Mouse (Mus musculus): ENCODE results near the gene Gramd1b. TPM values are rescaled to one million over a fixed set of nuclear protein-coding genes. Genes with fewer than 3 reads are reported as not detected.
A peak's percentile ranks its signal among the peaks of the same experiment; 100 is the strongest.

Gramd1b gene
- polyA plus RNA-seq, 3 experiments from 2014 or later, result 69.8 to 81.5 (median 80.6) TPM

DNA sequence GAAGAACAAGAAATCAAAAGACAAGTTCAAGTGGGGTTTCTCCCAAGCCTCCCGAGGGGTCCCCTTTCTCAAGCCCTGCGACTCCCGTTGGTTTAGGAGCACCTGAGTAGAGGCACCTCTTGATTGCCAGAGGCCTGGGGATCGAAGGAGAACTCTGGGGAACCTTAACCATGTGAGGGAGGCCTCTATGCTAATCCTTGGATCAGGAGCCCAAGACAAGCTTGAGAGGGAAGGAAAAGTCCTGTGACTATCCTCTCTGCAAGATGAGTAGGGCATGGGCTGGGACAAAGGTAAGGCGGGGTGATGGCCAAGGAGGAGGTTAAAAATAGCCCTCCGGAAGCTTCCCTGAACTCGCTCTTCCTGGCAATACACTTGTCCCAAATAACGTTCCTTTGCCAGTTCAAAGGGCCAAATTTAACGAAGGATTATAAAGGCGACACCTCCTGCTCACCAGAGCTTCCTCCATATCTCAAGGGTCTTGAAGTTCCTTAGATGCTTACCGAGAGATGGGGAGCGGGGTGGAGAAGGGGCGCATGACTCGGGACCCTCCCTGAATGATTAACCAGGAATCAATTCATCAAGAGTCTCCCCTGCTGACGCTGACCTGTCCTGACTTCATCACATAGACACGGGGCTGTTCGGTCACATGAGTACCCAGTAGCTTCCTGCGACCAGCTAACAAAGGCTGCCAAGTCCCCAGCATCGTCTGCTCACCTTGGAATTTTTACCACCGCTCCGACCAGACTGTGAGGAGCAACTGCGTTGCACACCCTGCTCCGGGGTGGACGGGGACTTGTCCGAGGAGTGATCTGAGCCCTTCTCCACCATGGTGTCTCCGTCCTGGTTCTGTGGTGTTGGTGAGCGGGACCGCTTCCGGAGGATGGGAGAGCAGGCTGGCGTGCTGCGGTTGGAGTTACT lies 198.2 kb downstream of the Gramd1b start:
- ATAC-seq, result no peak

DNA sequence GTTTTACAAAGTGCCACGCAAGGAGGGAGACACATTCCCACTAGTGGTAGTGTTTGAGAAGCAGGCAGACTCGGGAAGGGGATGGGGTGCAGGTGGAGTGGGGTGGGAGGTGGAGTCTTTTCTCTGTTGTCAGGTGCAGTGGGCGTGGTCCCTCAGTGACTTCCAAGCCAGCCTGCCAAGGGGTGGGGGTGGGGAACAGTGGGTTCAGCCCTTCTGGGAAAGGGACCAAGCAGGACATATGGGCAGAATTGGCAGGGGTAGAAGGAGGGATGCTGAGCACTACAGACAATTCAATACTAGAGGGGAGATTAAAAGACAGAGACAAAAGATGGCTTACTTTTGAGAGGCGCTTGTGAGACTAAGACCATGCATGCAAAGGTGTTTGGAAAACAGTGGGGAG lies 198.9 kb downstream of the Gramd1b start:
- no peak for ATAC-seq

- no peak for ATAC-seq
Measured at GRCm38 (mm10) chr9:40331411-40332286, 199.5 kb downstream of the Gramd1b start.

GRCm38 (mm10) chr9:40330609-40331382 lies 200.4 kb downstream of the Gramd1b start:
- ATAC-seq, result peak; percentile 65

GRCm38 (mm10) chr9:40326260-40326915 lies 204.8 kb downstream of the Gramd1b start:
- ATAC-seq, result no peak

GRCm38 (mm10) chr9:40324826-40325225 lies 206.4 kb downstream of the Gramd1b start:
- no peak for ATAC-seq

DNA sequence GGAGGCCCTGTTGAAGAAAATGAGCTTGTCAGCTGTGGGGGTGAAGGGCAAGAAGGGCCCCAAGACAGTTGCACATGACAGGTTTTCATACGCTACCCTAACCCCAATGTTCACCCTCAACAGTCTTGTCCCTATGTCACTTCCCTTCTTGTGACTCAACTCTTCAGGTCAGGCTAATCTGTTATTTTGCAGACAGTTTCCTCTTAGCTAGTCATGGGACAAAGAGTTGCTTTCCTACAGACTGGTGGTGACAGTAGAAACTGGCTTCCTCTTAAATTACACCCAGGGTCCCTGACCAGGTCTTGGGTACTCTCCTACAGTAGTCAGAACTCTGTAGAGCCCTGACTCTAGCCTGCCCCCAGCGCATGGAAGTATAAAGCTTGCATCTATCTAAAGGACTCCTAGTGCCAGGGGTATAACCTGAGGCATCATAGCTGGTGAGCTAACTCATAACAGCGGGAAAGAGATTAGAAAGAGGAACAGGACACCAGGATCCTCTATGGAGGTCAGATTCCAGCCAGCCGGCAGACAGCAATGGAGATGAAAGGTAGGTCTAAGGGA lies 206.9 kb downstream of the Gramd1b start:
- ATAC-seq, result no peak

DNA sequence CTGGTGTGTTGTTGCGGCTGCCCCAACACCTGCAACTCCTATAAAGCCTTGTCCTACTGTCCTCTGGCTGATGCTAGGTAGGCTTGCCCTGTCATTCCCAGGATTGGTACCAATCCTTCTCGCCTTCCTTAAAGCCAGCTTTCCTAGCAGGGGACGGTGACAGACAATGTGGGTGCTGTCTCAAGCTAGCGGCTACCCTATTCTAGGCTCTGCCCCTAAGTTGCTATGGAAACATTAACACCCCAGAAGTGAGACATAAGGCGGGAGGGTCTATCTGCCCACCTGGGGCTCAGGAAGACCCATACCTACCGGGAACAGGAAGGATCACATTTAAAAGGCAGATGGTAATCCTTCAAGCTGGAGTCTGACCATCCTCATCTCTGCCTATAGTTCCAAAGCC lies 207.4 kb downstream of the Gramd1b start:
- ATAC-seq, result no peak

DNA sequence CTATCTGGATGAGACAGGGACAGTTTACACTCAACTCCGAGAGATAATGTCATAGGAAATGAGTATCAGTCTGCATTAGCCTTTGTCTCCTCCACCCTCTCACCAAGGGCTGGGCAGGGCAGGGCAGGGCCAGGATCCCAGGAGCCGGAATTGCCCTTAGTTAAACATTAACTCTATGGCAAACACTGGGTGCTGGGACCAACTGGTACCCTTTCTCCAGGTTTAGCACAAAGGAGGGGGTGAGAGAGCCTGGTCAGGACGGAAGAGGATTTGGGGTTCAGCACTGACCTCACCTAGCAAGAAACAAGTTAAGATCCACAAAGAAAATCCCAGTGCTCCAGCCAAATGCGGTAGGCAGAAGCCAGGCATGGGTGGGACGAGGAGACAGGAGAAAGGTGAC lies 208.0 kb downstream of the Gramd1b start:
- ATAC-seq, result no peak

DNA sequence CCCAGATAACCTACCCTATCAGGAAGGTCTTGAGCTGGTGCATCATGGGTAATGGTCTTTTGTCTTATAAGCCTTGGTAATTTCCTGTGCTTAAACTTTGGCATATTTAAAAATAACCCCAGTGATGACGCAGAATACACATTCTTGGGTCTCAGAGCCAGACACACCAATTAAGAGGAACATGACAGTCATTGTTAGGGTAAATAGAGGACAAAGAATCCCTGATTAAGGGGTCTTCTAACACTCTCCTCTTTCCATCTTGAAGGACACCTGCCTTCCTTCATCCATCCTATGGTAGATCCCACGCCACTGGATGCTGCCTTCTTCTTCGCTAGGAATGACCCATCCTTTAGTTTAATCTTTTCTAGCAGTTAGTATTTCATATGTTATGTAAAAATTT lies 208.8 kb downstream of the Gramd1b start:
- ATAC-seq, result no peak

DNA sequence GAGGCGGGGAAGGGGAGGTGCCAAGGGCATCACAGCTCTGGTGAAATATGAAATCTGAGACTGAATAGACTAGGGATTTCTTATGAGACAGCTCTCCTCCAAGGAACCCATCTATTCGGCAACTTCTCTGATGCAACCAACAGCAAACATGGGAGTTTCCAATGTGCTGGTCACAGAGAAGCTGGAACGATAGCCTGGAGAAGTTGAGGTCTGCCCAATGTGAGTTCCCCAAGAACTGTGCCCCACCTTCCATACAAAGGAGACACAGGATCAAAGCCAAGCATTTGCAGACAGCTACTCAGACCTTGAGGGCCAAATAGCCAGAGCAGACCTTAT lies 209.5 kb downstream of the Gramd1b start:
- no peak for ATAC-seq

- no peak for ATAC-seq
Measured at GRCm38 (mm10) chr9:40320879-40321667, 210.1 kb downstream of the Gramd1b start.

DNA sequence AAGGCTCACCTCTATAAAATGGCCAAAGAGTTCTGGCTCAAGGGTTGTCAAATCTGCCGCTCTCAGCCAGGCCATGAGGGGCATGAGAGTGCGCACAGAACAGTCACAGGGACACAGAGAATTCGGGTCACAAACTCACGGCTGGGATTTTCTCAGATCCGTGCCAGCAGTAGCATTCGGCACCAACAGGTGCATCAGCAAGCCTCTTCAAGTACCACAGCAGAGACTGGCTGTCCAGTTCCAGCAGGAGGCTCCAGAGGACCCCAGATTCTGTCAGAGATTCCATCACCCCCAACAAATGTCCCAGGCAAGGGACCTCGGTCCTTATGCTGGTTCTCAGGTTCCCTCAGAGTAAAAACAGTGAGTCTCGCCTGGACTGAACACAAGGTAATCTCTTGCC lies 210.8 kb downstream of the Gramd1b start:
- ATAC-seq, result no peak

DNA sequence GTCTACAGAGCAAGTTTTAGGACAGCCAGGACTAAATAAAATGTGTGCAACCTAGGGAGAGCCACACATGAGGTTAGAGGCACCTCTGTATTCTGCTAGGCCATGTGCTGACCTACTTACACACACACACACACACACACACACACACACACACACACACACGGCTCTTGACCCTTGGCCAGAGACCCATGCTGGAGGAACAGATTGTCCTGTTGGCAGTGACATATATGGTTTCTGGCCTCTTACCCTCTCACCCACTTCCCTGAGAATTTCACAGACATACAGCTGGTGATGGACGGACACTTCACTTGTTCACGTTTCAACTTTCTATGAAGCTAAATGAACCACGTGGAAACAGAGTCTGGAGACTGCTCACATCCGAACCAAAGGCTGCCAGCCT lies 212.4 kb downstream of the Gramd1b start:
- no peak for ATAC-seq

GRCm38 (mm10) chr9:40317735-40318134 lies 213.4 kb downstream of the Gramd1b start:
- no peak for ATAC-seq

- ATAC-seq, result no peak
Measured at GRCm38 (mm10) chr9:40316865-40317660, 214.1 kb downstream of the Gramd1b start.

DNA sequence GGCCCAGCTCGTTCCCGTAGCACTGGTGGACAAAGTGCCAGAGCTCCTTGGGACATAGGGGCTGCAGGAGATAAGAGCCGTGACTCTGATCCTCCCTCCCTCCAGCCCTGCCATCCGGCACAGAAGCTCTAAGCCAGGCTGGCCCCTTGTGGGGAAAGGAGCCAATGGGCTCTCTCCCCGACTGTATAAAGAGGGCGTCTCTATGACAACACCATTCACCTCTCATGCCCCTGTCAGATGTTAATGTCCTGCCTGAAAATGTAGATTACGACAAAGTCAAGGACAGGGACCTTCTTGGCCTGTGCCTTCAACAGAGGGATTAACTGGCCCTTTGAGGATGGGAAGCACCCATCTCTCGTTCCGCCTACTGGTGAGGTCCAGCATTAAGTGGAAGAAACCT lies 219.4 kb downstream of the Gramd1b start:
- no peak for ATAC-seq

DNA sequence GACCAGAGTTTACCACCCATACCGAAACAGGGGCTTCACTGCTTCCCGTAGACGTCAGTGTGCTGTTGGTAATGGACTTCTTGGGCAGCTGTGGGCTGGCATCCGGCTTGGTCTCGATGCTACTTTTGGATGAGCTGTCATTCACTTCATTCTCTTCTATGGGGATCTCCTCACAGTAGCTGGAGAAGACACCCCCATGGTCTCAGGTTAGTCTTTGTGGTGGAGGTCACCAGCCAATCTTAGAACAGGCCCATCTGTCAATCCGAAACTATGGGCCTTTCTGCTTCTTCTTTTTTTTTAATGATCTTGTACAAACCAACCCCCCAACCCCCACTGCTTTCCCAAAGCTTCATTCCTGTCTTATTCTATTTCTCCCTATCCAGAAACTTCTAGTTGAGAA lies 221.3 kb downstream of the Gramd1b start:
- ATAC-seq, result no peak

DNA sequence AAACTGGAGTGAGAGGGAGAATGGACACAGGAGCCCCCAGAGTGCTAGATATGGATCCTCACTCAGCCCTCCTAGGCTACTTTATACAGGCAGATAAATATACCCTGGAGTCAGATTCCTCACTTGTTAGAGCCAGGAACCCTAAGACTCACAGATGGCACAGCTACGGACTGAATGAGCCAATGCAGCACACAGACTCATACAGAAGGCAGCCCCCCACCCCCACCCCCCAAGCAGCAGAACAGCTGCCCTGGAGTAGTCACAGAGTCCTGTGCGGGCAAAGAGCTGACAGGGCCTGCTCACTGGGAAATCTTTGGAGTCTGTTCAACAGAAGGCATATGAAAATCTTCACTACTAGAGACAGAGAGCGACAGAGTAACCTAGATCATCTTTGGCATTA lies 223.9 kb downstream of the Gramd1b start:
- no peak for ATAC-seq

GRCm38 (mm10) chr9:40304243-40304642 lies 226.9 kb downstream of the Gramd1b start:
- no peak for ATAC-seq

All from inflammation-experienced regulatory T-cells, adult 6 months (primary cell).